Mouse (Mus musculus): ENCODE results near the gene Rpl27a. TPM values are rescaled to one million over a fixed set of nuclear protein-coding genes. Genes with fewer than 3 reads are reported as not detected.

The Rpl27a gene
- polyA plus RNA-seq, 1 experiment from 2014 or later: 168 TPM

- H3K4me2 ChIP-seq (replicated peaks; ENCODE audit: low read depth, low read length): no peak overlapping the region
- 0 out of 2 replicates have a peak, but pooled peaks cover 3% of the 10 kb centered on the region for H3K4me1 ChIP-seq (ENCODE audit: control insufficient read depth, insufficient read depth, low read length)
- H3K4me3 ChIP-seq (ENCODE audit: low read depth, low read length): no peak overlapping the region
- no peaks in the 10 kb centered on the region for H3K27me3 ChIP-seq (ENCODE audit: control insufficient read depth, insufficient read depth, low read length)
- no peak overlapping the region for H3K9ac ChIP-seq (replicated peaks; ENCODE audit: low read depth, low read length)
- no peak for ATAC-seq (ENCODE audit: insufficient number of reproducible peaks, insufficient read depth, low FRiP score, low read depth)
- H3K27ac ChIP-seq (ENCODE audit: low read length): no peak overlapping the region
- 67% methylated on average over 4 of the region's 4 CpGs for WGBS
- H3K9me3 ChIP-seq (ENCODE audit: control insufficient read depth, low read depth, low read length): no peaks in the 10 kb centered on the region
- no peaks in the 10 kb centered on the region for H3K36me3 ChIP-seq (ENCODE audit: control insufficient read depth, insufficient read depth, low read length)
These were observed 21.4 kb upstream of the Rpl27a start for GRCm38 (mm10) chr7:109497507-109497906.

GRCm38 (mm10) chr7:109507119-109507518 lies 11.8 kb upstream of the Rpl27a start:
- Histone ChIP-seq H3K27me3 (ENCODE audit: control insufficient read depth, insufficient read depth, low read length) (no peaks in the 10 kb centered on the region), H3K4me3 (ENCODE audit: low read depth, low read length) (no peak overlapping the region), H3K27ac (ENCODE audit: low read length) (no peak overlapping the region), H3K36me3 (ENCODE audit: control insufficient read depth, insufficient read depth, low read length) (no peaks in the 10 kb centered on the region), H3K9me3 (ENCODE audit: control insufficient read depth, low read depth, low read length) (no peaks in the 10 kb centered on the region), H3K4me1 (ENCODE audit: control insufficient read depth, insufficient read depth, low read length) (no peaks in the 10 kb centered on the region), H3K4me2 (replicated peaks; ENCODE audit: low read depth, low read length) (no peak overlapping the region), H3K9ac (replicated peaks; ENCODE audit: low read depth, low read length) (no peak overlapping the region)
- peak; percentile 46; the same call in 1 of the 2 replicates for ATAC-seq (ENCODE audit: insufficient number of reproducible peaks, insufficient read depth, low FRiP score, low read depth)
- WGBS: 7% methylated on average over 8 of the region's 8 CpGs

GRCm38 (mm10) chr7:109507572-109507971 lies 11.4 kb upstream of the Rpl27a start:
- Histone ChIP-seq H3K4me3 (ENCODE audit: low read depth, low read length) (no peak overlapping the region), H3K27me3 (ENCODE audit: control insufficient read depth, insufficient read depth, low read length) (no peaks in the 10 kb centered on the region), H3K4me2 (replicated peaks; ENCODE audit: low read depth, low read length) (no peak overlapping the region), H3K4me1 (ENCODE audit: control insufficient read depth, insufficient read depth, low read length) (no peaks in the 10 kb centered on the region), H3K9me3 (ENCODE audit: control insufficient read depth, low read depth, low read length) (no peaks in the 10 kb centered on the region), H3K27ac (ENCODE audit: low read length) (no peak overlapping the region), H3K9ac (replicated peaks; ENCODE audit: low read depth, low read length) (no peak overlapping the region), H3K36me3 (ENCODE audit: control insufficient read depth, insufficient read depth, low read length) (no peaks in the 10 kb centered on the region)
- WGBS: 53% methylated on average over 9 of the region's 9 CpGs
- no peak for ATAC-seq (ENCODE audit: insufficient number of reproducible peaks, insufficient read depth, low FRiP score, low read depth)

GRCm38 (mm10) chr7:109508034-109508433 lies 10.9 kb upstream of the Rpl27a start, which contains the start of gene Trim66:
Gene Trim66, minus strand, starts transcription at chr7:109508134.
- no peak within 1 kb of the TSS for H3K9ac ChIP-seq (replicated peaks; ENCODE audit: low read depth, low read length)
- no peak for ATAC-seq (ENCODE audit: insufficient number of reproducible peaks, insufficient read depth, low FRiP score, low read depth)
- H3K36me3 ChIP-seq (ENCODE audit: control insufficient read depth, insufficient read depth, low read length): no peaks in the 10 kb centered on the region
- no peaks in the 10 kb centered on the region for H3K27me3 ChIP-seq (ENCODE audit: control insufficient read depth, insufficient read depth, low read length)
- no peak within 1 kb of the TSS for H3K27ac ChIP-seq (ENCODE audit: low read length)
- H3K4me3 ChIP-seq (ENCODE audit: low read depth, low read length): no peak within 1 kb of the TSS
- 89% methylated on average over 4 of the region's 4 CpGs for WGBS
- H3K4me1 ChIP-seq (ENCODE audit: control insufficient read depth, insufficient read depth, low read length): no peaks in the 10 kb centered on the region
- H3K9me3 ChIP-seq (ENCODE audit: control insufficient read depth, low read depth, low read length): no peaks in the 10 kb centered on the region
- no peak within 1 kb of the TSS for H3K4me2 ChIP-seq (replicated peaks; ENCODE audit: low read depth, low read length)

- no peak for ATAC-seq (ENCODE audit: insufficient number of reproducible peaks, insufficient read depth, low FRiP score, low read depth)
- Histone ChIP-seq H3K4me3 (ENCODE audit: low read depth, low read length) (no peak overlapping the region), H3K27me3 (ENCODE audit: control insufficient read depth, insufficient read depth, low read length) (no peaks in the 10 kb centered on the region), H3K36me3 (ENCODE audit: control insufficient read depth, insufficient read depth, low read length) (no peaks in the 10 kb centered on the region), H3K4me2 (replicated peaks; ENCODE audit: low read depth, low read length) (no peak overlapping the region), H3K27ac (ENCODE audit: low read length) (no peak overlapping the region), H3K9ac (replicated peaks; ENCODE audit: low read depth, low read length) (no peak overlapping the region), H3K4me1 (ENCODE audit: control insufficient read depth, insufficient read depth, low read length) (no peaks in the 10 kb centered on the region), H3K9me3 (ENCODE audit: control insufficient read depth, low read depth, low read length) (no peaks in the 10 kb centered on the region)
- 75% methylated on average over 2 of the region's 2 CpGs for WGBS
These were observed 8.1 kb upstream of the Rpl27a start for GRCm38 (mm10) chr7:109510799-109511198.

GRCm38 (mm10) chr7:109511838-109512237 lies 7.1 kb upstream of the Rpl27a start:
- Histone ChIP-seq H3K4me1 (ENCODE audit: control insufficient read depth, insufficient read depth, low read length) (no peaks in the 10 kb centered on the region), H3K4me3 (ENCODE audit: low read depth, low read length) (no peak overlapping the region), H3K4me2 (replicated peaks; ENCODE audit: low read depth, low read length) (no peak overlapping the region), H3K9me3 (ENCODE audit: control insufficient read depth, low read depth, low read length) (no peaks in the 10 kb centered on the region), H3K27me3 (ENCODE audit: control insufficient read depth, insufficient read depth, low read length) (no peaks in the 10 kb centered on the region), H3K9ac (replicated peaks; ENCODE audit: low read depth, low read length) (no peak overlapping the region), H3K27ac (ENCODE audit: low read length) (no peak overlapping the region), H3K36me3 (ENCODE audit: control insufficient read depth, insufficient read depth, low read length) (no peaks in the 10 kb centered on the region)
- ATAC-seq (ENCODE audit: insufficient number of reproducible peaks, insufficient read depth, low FRiP score, low read depth): no peak
- WGBS: 86% methylated on average over 3 of the region's 3 CpGs

- Histone ChIP-seq H3K27ac (ENCODE audit: low read length) (no peak overlapping the region), H3K4me3 (ENCODE audit: low read depth, low read length) (no peak overlapping the region), H3K4me2 (replicated peaks; ENCODE audit: low read depth, low read length) (no peak overlapping the region), H3K27me3 (ENCODE audit: control insufficient read depth, insufficient read depth, low read length) (no peaks in the 10 kb centered on the region), H3K4me1 (ENCODE audit: control insufficient read depth, insufficient read depth, low read length) (peaks cover 7% of the 10 kb centered on the region; the same call in 1 of the 2 replicates), H3K36me3 (ENCODE audit: control insufficient read depth, insufficient read depth, low read length) (peaks cover 12% of the 10 kb centered on the region), H3K9ac (replicated peaks; ENCODE audit: low read depth, low read length) (no peak overlapping the region), H3K9me3 (ENCODE audit: control insufficient read depth, low read depth, low read length) (no peaks in the 10 kb centered on the region)
- no peak for ATAC-seq (ENCODE audit: insufficient number of reproducible peaks, insufficient read depth, low FRiP score, low read depth)
- 77% methylated on average over 3 of the region's 3 CpGs for WGBS
These were observed 2.4 kb upstream of the Rpl27a start for GRCm38 (mm10) chr7:109516500-109516899.

- ATAC-seq (ENCODE audit: insufficient number of reproducible peaks, insufficient read depth, low FRiP score, low read depth): peak; percentile 1; the same call in 1 of the 2 replicates
- H3K27ac ChIP-seq (ENCODE audit: low read length): peak overlapping the region; percentile 94
- H3K4me1 ChIP-seq (ENCODE audit: control insufficient read depth, insufficient read depth, low read length): peaks cover 12% of the 10 kb centered on the region; the same call in 1 of the 2 replicates
- peaks cover 28% of the 10 kb centered on the region for H3K36me3 ChIP-seq (ENCODE audit: control insufficient read depth, insufficient read depth, low read length)
- no peaks in the 10 kb centered on the region for H3K9me3 ChIP-seq (ENCODE audit: control insufficient read depth, low read depth, low read length)
- WGBS: 15% methylated on average over 10 of the region's 10 CpGs
- H3K27me3 ChIP-seq (ENCODE audit: control insufficient read depth, insufficient read depth, low read length): no peaks in the 10 kb centered on the region
- peak overlapping the region; percentile 93 for H3K4me3 ChIP-seq (ENCODE audit: low read depth, low read length)
- H3K4me2 ChIP-seq (replicated peaks; ENCODE audit: low read depth, low read length): peak overlapping the region; percentile 91
- peak overlapping the region; percentile 25 for H3K9ac ChIP-seq (replicated peaks; ENCODE audit: low read depth, low read length)
These were observed 788 bp upstream of the Rpl27a start for GRCm38 (mm10) chr7:109518036-109518681.

- H3K4me3 ChIP-seq (ENCODE audit: low read depth, low read length): peak overlapping the region; percentile 93
- ATAC-seq (ENCODE audit: insufficient number of reproducible peaks, insufficient read depth, low FRiP score, low read depth): no peak
- 4% methylated on average over 10 of the region's 10 CpGs for WGBS
- peak overlapping the region; percentile 91 for H3K4me2 ChIP-seq (replicated peaks; ENCODE audit: low read depth, low read length)
- H3K27me3 ChIP-seq (ENCODE audit: control insufficient read depth, insufficient read depth, low read length): no peaks in the 10 kb centered on the region
- H3K9me3 ChIP-seq (ENCODE audit: control insufficient read depth, low read depth, low read length): no peaks in the 10 kb centered on the region
- H3K36me3 ChIP-seq (ENCODE audit: control insufficient read depth, insufficient read depth, low read length): peaks cover 45% of the 10 kb centered on the region
- peak overlapping the region; percentile 100 for H3K9ac ChIP-seq (replicated peaks; ENCODE audit: low read depth, low read length)
- peaks cover 12% of the 10 kb centered on the region; the same call in 1 of the 2 replicates for H3K4me1 ChIP-seq (ENCODE audit: control insufficient read depth, insufficient read depth, low read length)
- H3K27ac ChIP-seq (ENCODE audit: low read length): peak overlapping the region; percentile 94
These were observed 989 bp downstream of the Rpl27a start for GRCm38 (mm10) chr7:109519936-109520335.
